Mouse (Mus musculus): ENCODE data around the gene Vgll4. TPM values are rescaled to one million over a fixed set of nuclear protein-coding genes. Genes with fewer than 3 reads are reported as not detected.

The Vgll4 gene
- total and polyA plus RNA-seq, 2 experiments, result 24.3 to 44.5 TPM

- H3K79me2 ChIP-seq (ENCODE audit: control insufficient read depth, insufficient read depth, low read length), result no peaks in the 10 kb centered on the region
- H3K4me3 ChIP-seq (ENCODE audit: insufficient read depth, low read depth, low read length), result no peak overlapping the region
- H3K27me3 ChIP-seq (ENCODE audit: control insufficient read depth, insufficient read depth, low read length), result no peaks in the 10 kb centered on the region
- peaks cover 13% of the 10 kb centered on the region; the same call in 1 of the 2 replicates for H3K36me3 ChIP-seq (ENCODE audit: control insufficient read depth, insufficient read depth, low read length)
- H3K9ac ChIP-seq (ENCODE audit: low read depth, low read length), result no peak overlapping the region
- peak; percentile 79 for DNase-seq (ENCODE audit: extremely low read depth, low read depth, low spot score)
- peaks cover 5% of the 10 kb centered on the region; the same call in 1 of the 2 replicates for H3K4me1 ChIP-seq (ENCODE audit: control insufficient read depth, insufficient read depth, low read length)
- 32% methylated on average over 3 of the region's 3 CpGs for WGBS
- no peak for TF ChIP-seq CTCF (IDR thresholded peaks at IDR 0.05; ENCODE audit: low read depth, low read length)
- TF ChIP-seq POLR2A (IDR thresholded peaks at IDR 0.05; ENCODE audit: extremely low read depth, insufficient read depth, low read length), result no peak
- peak overlapping the region; percentile 3; the same call in 1 of the 2 replicates for H3K27ac ChIP-seq (replicated peaks; ENCODE audit: insufficient read depth, low read depth, low read length)
Measured at GRCm38 (mm10) chr6:114857996-114858721, 111.6 kb downstream of the Vgll4 start.

GRCm38 (mm10) chr6:114856501-114856900 is 113.3 kb downstream of the Vgll4 start:
- H3K4me1 ChIP-seq (ENCODE audit: control insufficient read depth, insufficient read depth, low read length), result peaks cover 5% of the 10 kb centered on the region; the same call in 1 of the 2 replicates
- peaks cover 9% of the 10 kb centered on the region; the same call in 1 of the 2 replicates for H3K36me3 ChIP-seq (ENCODE audit: control insufficient read depth, insufficient read depth, low read length)
- H3K4me3 ChIP-seq (ENCODE audit: insufficient read depth, low read depth, low read length), result no peak overlapping the region
- no peak for DNase-seq (ENCODE audit: extremely low read depth, low read depth, low spot score)
- no peaks in the 10 kb centered on the region for H3K79me2 ChIP-seq (ENCODE audit: control insufficient read depth, insufficient read depth, low read length)
- 89% methylated on average over 4 of the region's 4 CpGs for WGBS
- no peak overlapping the region for H3K27ac ChIP-seq (replicated peaks; ENCODE audit: insufficient read depth, low read depth, low read length)
- H3K9ac ChIP-seq (ENCODE audit: low read depth, low read length), result no peak overlapping the region
- no peak for TF ChIP-seq POLR2A (IDR thresholded peaks at IDR 0.05; ENCODE audit: extremely low read depth, insufficient read depth, low read length)
- no peak for TF ChIP-seq CTCF (IDR thresholded peaks at IDR 0.05; ENCODE audit: low read depth, low read length)
- H3K27me3 ChIP-seq (ENCODE audit: control insufficient read depth, insufficient read depth, low read length), result no peaks in the 10 kb centered on the region

- TF ChIP-seq POLR2A (IDR thresholded peaks at IDR 0.05; ENCODE audit: extremely low read depth, insufficient read depth, low read length) (no peak), CTCF (IDR thresholded peaks at IDR 0.05; ENCODE audit: low read depth, low read length) (no peak)
- H3K79me2 ChIP-seq (ENCODE audit: control insufficient read depth, insufficient read depth, low read length), result no peaks in the 10 kb centered on the region
- no peak overlapping the region for H3K27ac ChIP-seq (replicated peaks; ENCODE audit: insufficient read depth, low read depth, low read length)
- no peak overlapping the region for H3K4me3 ChIP-seq (ENCODE audit: insufficient read depth, low read depth, low read length)
- H3K4me1 ChIP-seq (ENCODE audit: control insufficient read depth, insufficient read depth, low read length), result peaks cover 5% of the 10 kb centered on the region; the same call in 1 of the 2 replicates
- peaks cover 2% of the 10 kb centered on the region; the same call in 1 of the 2 replicates for H3K36me3 ChIP-seq (ENCODE audit: control insufficient read depth, insufficient read depth, low read length)
- WGBS, result 68% methylated on average over 3 of the region's 3 CpGs
- H3K9ac ChIP-seq (ENCODE audit: low read depth, low read length), result no peak overlapping the region
- H3K27me3 ChIP-seq (ENCODE audit: control insufficient read depth, insufficient read depth, low read length), result no peaks in the 10 kb centered on the region
- DNase-seq (ENCODE audit: extremely low read depth, low read depth, low spot score), result no peak
Measured at GRCm38 (mm10) chr6:114855644-114856043, 114.2 kb downstream of the Vgll4 start.

GRCm38 (mm10) chr6:114854368-114854767 is 115.4 kb downstream of the Vgll4 start:
- TF ChIP-seq POLR2A (IDR thresholded peaks at IDR 0.05; ENCODE audit: extremely low read depth, insufficient read depth, low read length), result no peak
- TF ChIP-seq CTCF (IDR thresholded peaks at IDR 0.05; ENCODE audit: low read depth, low read length), result no peak
- H3K9ac ChIP-seq (ENCODE audit: low read depth, low read length), result no peak overlapping the region
- H3K27ac ChIP-seq (replicated peaks; ENCODE audit: insufficient read depth, low read depth, low read length), result no peak overlapping the region
- 77% methylated on average over 2 of the region's 2 CpGs for WGBS
- peaks cover 5% of the 10 kb centered on the region; the same call in 1 of the 2 replicates for H3K4me1 ChIP-seq (ENCODE audit: control insufficient read depth, insufficient read depth, low read length)
- H3K4me3 ChIP-seq (ENCODE audit: insufficient read depth, low read depth, low read length), result no peak overlapping the region
- DNase-seq (ENCODE audit: extremely low read depth, low read depth, low spot score), result no peak
- H3K36me3 ChIP-seq (ENCODE audit: control insufficient read depth, insufficient read depth, low read length), result no peaks in the 10 kb centered on the region
- H3K27me3 ChIP-seq (ENCODE audit: control insufficient read depth, insufficient read depth, low read length), result no peaks in the 10 kb centered on the region
- H3K79me2 ChIP-seq (ENCODE audit: control insufficient read depth, insufficient read depth, low read length), result no peaks in the 10 kb centered on the region

GRCm38 (mm10) chr6:114852739-114853138 is 117.1 kb downstream of the Vgll4 start:
- H3K4me3 ChIP-seq (ENCODE audit: insufficient read depth, low read depth, low read length), result no peak overlapping the region
- 87% methylated on average over 3 of the region's 3 CpGs for WGBS
- no peak overlapping the region for H3K9ac ChIP-seq (ENCODE audit: low read depth, low read length)
- no peak overlapping the region for H3K27ac ChIP-seq (replicated peaks; ENCODE audit: insufficient read depth, low read depth, low read length)
- DNase-seq (ENCODE audit: extremely low read depth, low read depth, low spot score), result no peak
- TF ChIP-seq CTCF (IDR thresholded peaks at IDR 0.05; ENCODE audit: low read depth, low read length) (no peak), POLR2A (IDR thresholded peaks at IDR 0.05; ENCODE audit: extremely low read depth, insufficient read depth, low read length) (no peak)
- H3K36me3 ChIP-seq (ENCODE audit: control insufficient read depth, insufficient read depth, low read length), result no peaks in the 10 kb centered on the region
- no peaks in the 10 kb centered on the region for H3K4me1 ChIP-seq (ENCODE audit: control insufficient read depth, insufficient read depth, low read length)
- no peaks in the 10 kb centered on the region for H3K27me3 ChIP-seq (ENCODE audit: control insufficient read depth, insufficient read depth, low read length)
- H3K79me2 ChIP-seq (ENCODE audit: control insufficient read depth, insufficient read depth, low read length), result no peaks in the 10 kb centered on the region

- Histone ChIP-seq H3K36me3 (ENCODE audit: control insufficient read depth, insufficient read depth, low read length) (no peaks in the 10 kb centered on the region), H3K27ac (replicated peaks; ENCODE audit: insufficient read depth, low read depth, low read length) (no peak overlapping the region), H3K9ac (ENCODE audit: low read depth, low read length) (no peak overlapping the region), H3K4me3 (ENCODE audit: insufficient read depth, low read depth, low read length) (no peak overlapping the region), H3K27me3 (ENCODE audit: control insufficient read depth, insufficient read depth, low read length) (no peaks in the 10 kb centered on the region), H3K4me1 (ENCODE audit: control insufficient read depth, insufficient read depth, low read length) (no peaks in the 10 kb centered on the region), H3K79me2 (ENCODE audit: control insufficient read depth, insufficient read depth, low read length) (no peaks in the 10 kb centered on the region)
- WGBS, result 89% methylated on average over 7 of the region's 7 CpGs
- no peak for DNase-seq (ENCODE audit: extremely low read depth, low read depth, low spot score)
- TF ChIP-seq CTCF (IDR thresholded peaks at IDR 0.05; ENCODE audit: low read depth, low read length) (no peak), POLR2A (IDR thresholded peaks at IDR 0.05; ENCODE audit: extremely low read depth, insufficient read depth, low read length) (no peak)
Measured at GRCm38 (mm10) chr6:114851688-114852087, 118.1 kb downstream of the Vgll4 start.

All from liver, adult 2 months (tissue).